Mouse (Mus musculus) erythroblast, embryonic 14.5 days (primary cell): Measurements from ENCODE around the gene Rs1. TPM values are rescaled to one million over a fixed set of nuclear protein-coding genes. Genes with fewer than 3 reads are reported as not detected.
"Not testable (repeated sequence)": the region's sequence is repeated elsewhere in the genome, so short reads cannot be mapped to it uniquely, and the experiment has no call there.

ENCODE experiments used
- H3K27me3 ChIP-seq: 2 replicates; pipeline ENCODE4 v1.6.1; 2012; ENCODE audit warnings: inconsistent platforms; ENCODE audit not compliant: control insufficient read depth
- H3K36me3 ChIP-seq: 2 replicates; pipeline ENCODE4 v1.6.1; 2012; ENCODE audit warnings: mild to moderate bottlenecking, inconsistent platforms; ENCODE audit not compliant: control insufficient read depth
- H3K4me1 ChIP-seq: 2 replicates; pipeline ENCODE4 v1.6.1; 2012; ENCODE audit warnings: inconsistent platforms; ENCODE audit not compliant: control insufficient read depth
- H3K4me3 ChIP-seq: replicated peaks from 2 replicates; pipeline ENCODE3; 2012; ENCODE audit warnings: moderate library complexity, mild to moderate bottlenecking, inconsistent platforms
- H3K9me3 ChIP-seq: 2 replicates; pipeline ENCODE4 v1.6.1; 2012; ENCODE audit warnings: low read length, inconsistent platforms, mixed read lengths; ENCODE audit not compliant: control insufficient read depth
- GATA1 ChIP-seq: IDR thresholded peaks from 2 replicates; pipeline ENCODE4 v1.6.1; 2012; ENCODE audit warnings: low read length, inconsistent platforms, mixed read lengths
- TAL1 ChIP-seq: IDR thresholded peaks from 3 replicates; pipeline ENCODE4 v1.6.1; 2012; ENCODE audit warnings: low read length, inconsistent platforms, mixed read lengths
- polyA plus RNA-seq: library from polyadenylated mRNA; stranded (reverse); fragments of >175 nt; gene quantifications from 2 replicates; pipeline ENCODE4 v1.2.3, GENCODE M21; 2012

Gene Rs1
- polyA plus RNA-seq, result 0.01 TPM in 1 of 2 replicates, not detected in the other

DNA sequence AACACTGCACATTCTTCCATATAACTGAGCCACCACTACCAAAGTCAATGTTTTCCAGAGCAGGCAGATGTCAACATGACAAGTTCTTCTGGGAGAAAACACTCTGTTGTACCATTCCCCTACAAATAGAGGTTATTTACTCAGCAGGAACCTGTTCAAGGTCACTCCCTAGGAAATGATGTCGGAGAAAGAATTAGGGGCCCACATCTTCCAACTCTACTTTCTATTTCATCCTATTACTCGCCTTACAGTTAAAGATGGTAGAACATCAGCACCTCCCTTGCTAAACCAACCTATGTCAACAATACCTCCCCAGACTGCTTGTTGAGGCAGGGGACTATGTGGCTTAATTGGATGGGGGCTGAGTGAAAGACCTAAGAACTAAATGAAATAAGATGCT is at the start of gene Rs1:
Gene Rs1, plus strand, starts transcription at position 301 of the 400 bp plus-strand sequence.
- no peaks in the 10 kb centered on the region for H3K36me3 ChIP-seq
- no peaks in the 10 kb centered on the region for H3K9me3 ChIP-seq
- no peak for TF ChIP-seq TAL1
- TF ChIP-seq GATA1, result no peak
- H3K4me1 ChIP-seq, result peaks cover 2% of the 10 kb centered on the region; the same call in 1 of the 2 replicates
- peak within 1 kb of the TSS; percentile 71 for H3K4me3 ChIP-seq
- no peaks in the 10 kb centered on the region for H3K27me3 ChIP-seq

DNA sequence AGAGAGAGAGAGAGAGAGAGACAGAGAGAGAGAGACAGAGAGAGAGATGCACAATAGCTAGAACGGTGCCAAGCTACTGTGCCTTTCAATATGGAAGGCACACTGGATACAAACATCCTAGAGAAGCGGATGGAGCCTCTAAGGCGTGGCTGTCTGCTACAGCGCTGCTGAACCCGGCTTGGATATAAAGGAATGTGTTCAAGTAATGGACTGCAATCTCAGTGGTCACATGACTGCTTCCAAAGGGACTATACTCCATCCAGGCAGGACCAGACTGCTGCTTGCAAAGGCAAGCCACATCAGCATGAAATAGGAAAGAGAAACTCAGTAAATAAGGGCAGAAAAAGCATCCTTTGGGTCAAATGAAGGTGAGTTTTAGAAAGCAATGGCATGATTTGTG is 32.2 kb upstream of the Rs1 start, which contains the start of gene Ppef1:
Gene Ppef1, minus strand, starts transcription at position 116 of the 400 bp plus-strand sequence.
- no peak for TF ChIP-seq TAL1
- TF ChIP-seq GATA1, result no peak
- Histone ChIP-seq H3K4me1 (no peaks in the 10 kb centered on the region), H3K27me3 (no peaks in the 10 kb centered on the region), H3K4me3 (no peak within 1 kb of the TSS), H3K36me3 (no peaks in the 10 kb centered on the region), H3K9me3 (no peaks in the 10 kb centered on the region)

GRCm38 (mm10) chrX:160745399-160745798 is 22.4 kb upstream of the Rs1 start:
- no peak for TF ChIP-seq GATA1
- no peak for TF ChIP-seq TAL1
- Histone ChIP-seq H3K4me3 (no peak overlapping the region), H3K36me3 (no peaks in the 10 kb centered on the region), H3K4me1 (no peaks in the 10 kb centered on the region), H3K9me3 (no peaks in the 10 kb centered on the region), H3K27me3 (no peaks in the 10 kb centered on the region)

DNA sequence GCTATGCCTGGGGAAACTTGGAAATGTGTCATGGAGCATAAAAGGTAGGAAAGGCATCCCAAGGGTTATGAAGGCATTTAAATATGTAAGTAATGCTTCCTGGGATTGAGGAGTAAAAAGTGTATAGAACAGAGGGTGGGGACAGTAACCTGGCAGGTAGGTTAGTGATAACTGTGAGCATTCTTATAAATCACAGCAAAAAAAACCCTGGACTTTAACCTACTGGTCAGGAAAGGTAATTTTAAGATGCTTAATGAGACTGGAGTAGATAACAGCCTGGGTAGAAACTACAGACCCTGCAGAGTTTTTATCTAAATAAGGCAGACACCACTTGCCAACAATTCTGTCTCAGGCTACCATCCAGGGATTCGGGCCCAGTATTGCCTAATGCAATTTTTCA is 19.2 kb upstream of the Rs1 start:
- Histone ChIP-seq H3K27me3 (no peaks in the 10 kb centered on the region), H3K36me3 (no peaks in the 10 kb centered on the region), H3K4me1 (no peaks in the 10 kb centered on the region), H3K4me3 (no peak overlapping the region), H3K9me3 (no peaks in the 10 kb centered on the region)
- TF ChIP-seq GATA1 (no peak), TAL1 (no peak)

DNA sequence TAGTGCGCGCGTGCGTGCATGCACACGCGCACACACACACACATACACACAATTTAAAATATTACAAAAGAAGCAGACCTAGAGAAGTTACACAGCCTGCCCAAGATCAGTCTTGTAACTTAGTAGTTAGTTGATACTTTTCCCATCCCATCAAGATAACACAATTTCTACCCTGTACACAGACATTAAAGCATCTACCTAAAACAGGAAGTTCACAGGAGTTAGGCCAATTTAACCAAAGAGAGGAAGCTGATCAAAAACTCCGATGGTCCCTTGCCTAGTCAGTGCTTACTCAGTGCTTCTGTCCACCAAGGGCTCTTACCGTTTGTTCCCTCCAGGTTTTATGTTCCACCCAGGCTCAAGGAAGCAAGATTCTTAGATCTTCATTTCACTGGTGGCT is 17.0 kb upstream of the Rs1 start:
- H3K9me3 ChIP-seq, result no peaks in the 10 kb centered on the region
- H3K36me3 ChIP-seq, result no peaks in the 10 kb centered on the region
- no peaks in the 10 kb centered on the region for H3K4me1 ChIP-seq
- TF ChIP-seq TAL1 (no peak), GATA1 (no peak)
- no peak overlapping the region for H3K4me3 ChIP-seq
- no peaks in the 10 kb centered on the region for H3K27me3 ChIP-seq

DNA sequence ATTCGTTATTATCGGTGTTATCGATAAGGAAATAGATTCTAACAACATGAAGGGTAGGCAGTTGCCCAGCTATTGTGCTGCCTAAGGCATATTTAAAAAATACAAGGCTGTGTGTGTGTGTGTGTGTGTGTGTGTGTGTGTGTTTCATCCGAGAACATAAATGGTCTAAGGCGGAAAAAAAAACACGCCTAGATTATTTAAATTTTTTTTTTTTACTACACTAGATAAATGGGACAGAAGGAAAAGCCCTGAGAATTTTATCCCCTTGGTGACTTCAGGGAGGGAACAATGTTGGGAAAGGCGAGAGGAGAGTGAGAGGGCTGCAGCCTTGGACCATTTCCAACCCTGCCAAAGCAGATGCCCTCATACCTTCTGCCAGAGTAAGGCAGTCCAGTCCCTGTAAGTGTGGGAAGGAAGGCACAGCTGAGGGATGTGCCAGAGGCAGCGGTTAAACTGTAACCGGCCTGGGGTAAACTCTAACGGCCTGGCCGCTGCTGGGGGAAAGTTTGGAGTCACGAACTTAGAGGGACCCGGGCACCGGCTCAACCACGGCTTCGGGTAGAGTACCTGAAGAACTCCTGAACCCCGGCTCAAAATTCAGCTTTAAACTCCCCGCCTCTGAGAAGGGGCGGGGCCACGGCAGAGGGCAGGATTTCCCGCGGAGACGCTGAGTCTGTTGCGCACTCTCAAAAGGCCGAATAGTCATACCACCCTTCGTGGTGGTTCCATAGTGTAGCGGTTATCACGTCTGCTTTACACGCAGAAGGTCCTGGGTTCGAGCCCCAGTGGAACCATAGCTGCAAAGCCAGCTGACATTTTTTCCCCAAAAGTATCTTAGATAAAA is 2.2 kb upstream of the Rs1 start:
- Histone ChIP-seq H3K4me1 (peaks cover 2% of the 10 kb centered on the region; the same call in 1 of the 2 replicates), H3K4me3 (peak overlapping the region; percentile 71), H3K36me3 (no peaks in the 10 kb centered on the region), H3K27me3 (no peaks in the 10 kb centered on the region), H3K9me3 (no peaks in the 10 kb centered on the region)
- TF ChIP-seq TAL1, result no peak
- TF ChIP-seq GATA1, result no peak

DNA sequence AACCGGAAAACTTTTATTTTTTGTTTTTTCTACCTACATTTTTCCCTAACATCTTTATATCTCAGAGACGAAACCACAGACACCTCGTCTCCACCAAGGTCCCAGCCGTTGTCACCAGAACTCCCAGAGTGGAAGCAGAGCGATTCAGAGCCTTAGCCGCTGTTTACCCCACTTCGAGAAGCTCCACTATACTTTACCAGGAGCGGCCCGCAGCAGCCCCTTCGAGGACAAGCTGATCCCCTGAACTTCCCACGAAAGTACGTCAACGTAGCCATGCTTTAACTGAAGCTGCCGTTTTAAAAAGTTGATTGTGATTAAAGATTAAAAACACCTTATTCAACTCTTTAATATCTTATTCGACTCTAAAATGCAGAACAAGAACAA is 1.6 kb upstream of the Rs1 start:
- H3K27me3 ChIP-seq, result no peaks in the 10 kb centered on the region
- TF ChIP-seq GATA1, result no peak
- no peak for TF ChIP-seq TAL1
- peaks cover 2% of the 10 kb centered on the region; the same call in 1 of the 2 replicates for H3K4me1 ChIP-seq
- H3K36me3 ChIP-seq, result no peaks in the 10 kb centered on the region
- no peaks in the 10 kb centered on the region for H3K9me3 ChIP-seq
- peak overlapping the region; percentile 71 for H3K4me3 ChIP-seq

DNA sequence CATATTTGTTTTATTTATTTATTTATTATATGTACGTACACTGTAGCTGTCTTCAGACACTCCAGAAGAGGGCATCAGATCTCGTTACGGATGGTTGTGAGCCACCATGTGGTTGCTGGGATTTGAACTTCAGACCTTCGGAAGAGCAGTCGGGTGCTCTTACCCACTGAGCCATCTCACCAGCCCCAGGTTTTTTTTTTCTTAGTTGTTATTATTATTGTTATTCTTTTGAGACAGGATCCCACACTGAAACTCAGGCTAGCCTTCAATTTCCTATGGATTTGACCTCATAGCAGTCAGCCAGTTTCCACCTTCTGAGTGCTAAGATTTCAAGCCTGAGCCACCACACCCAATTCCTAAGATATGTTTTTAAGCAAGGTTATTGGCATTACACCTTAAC is 1.8 kb downstream of the Rs1 start:
- not testable (repeated sequence) for H3K36me3 ChIP-seq, H3K9me3 ChIP-seq, H3K4me1 ChIP-seq, H3K4me3 ChIP-seq, H3K27me3 ChIP-seq

DNA sequence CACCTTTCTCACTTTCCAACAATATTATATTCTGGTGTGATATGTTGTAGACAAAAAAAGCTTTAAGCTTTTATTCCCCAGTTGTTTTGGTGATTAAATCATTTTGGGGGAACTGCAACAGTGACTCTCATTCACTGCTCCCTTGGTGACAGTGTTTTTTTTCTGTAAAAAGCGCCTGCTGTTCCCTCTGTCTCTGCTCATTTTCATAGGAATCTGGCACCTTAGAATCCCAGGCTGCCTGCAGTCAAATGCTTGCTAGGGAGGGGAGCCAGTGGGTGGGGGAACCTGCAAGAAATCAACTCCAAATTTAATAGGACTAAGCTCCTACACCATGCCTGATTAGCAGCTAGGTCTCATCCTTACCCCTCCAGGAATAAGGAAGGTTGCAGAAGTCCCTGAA is 5.2 kb downstream of the Rs1 start:
- H3K9me3 ChIP-seq, result no peaks in the 10 kb centered on the region
- TF ChIP-seq TAL1, result no peak
- no peak for TF ChIP-seq GATA1
- H3K4me1 ChIP-seq, result no peaks in the 10 kb centered on the region
- H3K4me3 ChIP-seq, result no peak overlapping the region
- no peaks in the 10 kb centered on the region for H3K36me3 ChIP-seq
- H3K27me3 ChIP-seq, result no peaks in the 10 kb centered on the region

GRCm38 (mm10) chrX:160782276-160782675 is 14.5 kb downstream of the Rs1 start:
- H3K36me3 ChIP-seq, result no peaks in the 10 kb centered on the region
- H3K4me1 ChIP-seq, result no peaks in the 10 kb centered on the region
- no peak for TF ChIP-seq TAL1
- TF ChIP-seq GATA1, result no peak
- no peaks in the 10 kb centered on the region for H3K27me3 ChIP-seq
- no peak overlapping the region for H3K4me3 ChIP-seq
- no peaks in the 10 kb centered on the region for H3K9me3 ChIP-seq
